Mouse (Mus musculus): Measurements from ENCODE around the gene Gm21650.
"Not testable (repeated sequence)": the region's sequence is repeated elsewhere in the genome, so short reads cannot be mapped to it uniquely, and the experiment has no call there.

The Gm21650 gene

GRCm38 (mm10) chrY:77692508-77692907 is at the start of gene Gm21650:
Gene Gm21650 (plus strand): TSS chrY:77692808.
- DNase-seq (ENCODE audit: low spot score in 2 of 2) = not testable (repeated sequence)

All from spleen, postnatal 10 days (tissue).